Mouse (Mus musculus) natural killer cell, adult 2 months (primary cell): Measurements from ENCODE around the gene Bmpr1a.
A peak's percentile ranks its signal among the peaks of the same experiment; 100 is the strongest.
"Not testable (repeated sequence)": the region's sequence is repeated elsewhere in the genome, so short reads cannot be mapped to it uniquely, and the experiment has no call there.

ENCODE experiments used
- DNase-seq, 2 experiments: peaks; one replicate each; pipeline ENCODE4 v3.0.0; 2022; ENCODE audit warnings: low spot score in 2 of 2

Bmpr1a gene

GRCm38 (mm10) chr14:34393295-34393694, 109.8 kb downstream of the Bmpr1a start:
- DNase-seq: no peak

- DNase-seq: no peak
Measured at GRCm38 (mm10) chr14:34382921-34383704, 120.0 kb downstream of the Bmpr1a start.

- no peak for DNase-seq
Measured at GRCm38 (mm10) chr14:34378560-34379331, 124.4 kb downstream of the Bmpr1a start.

GRCm38 (mm10) chr14:34377121-34377520, 126.0 kb downstream of the Bmpr1a start:
- DNase-seq: no peak

DNA sequence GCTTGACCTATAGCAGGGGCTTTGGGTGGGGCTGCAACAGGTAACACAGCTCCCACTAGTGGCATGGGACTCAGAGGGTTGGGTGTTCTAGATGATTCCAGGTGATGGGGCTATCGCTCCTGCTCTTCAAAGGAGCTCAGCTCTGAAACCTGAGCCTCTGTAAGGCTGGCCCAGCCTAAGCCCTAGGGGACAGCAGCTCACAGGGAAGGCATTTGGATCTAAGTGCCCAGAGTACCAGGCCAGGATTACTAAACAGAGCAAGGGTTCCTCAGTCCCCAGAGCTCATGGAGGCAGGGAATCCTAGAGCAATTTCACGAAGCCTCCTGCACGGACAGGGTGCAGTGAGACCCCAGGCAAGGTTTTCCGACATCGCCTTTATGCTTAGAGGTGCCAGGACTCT, 127.2 kb downstream of the Bmpr1a start:
- DNase-seq: no peak

DNA sequence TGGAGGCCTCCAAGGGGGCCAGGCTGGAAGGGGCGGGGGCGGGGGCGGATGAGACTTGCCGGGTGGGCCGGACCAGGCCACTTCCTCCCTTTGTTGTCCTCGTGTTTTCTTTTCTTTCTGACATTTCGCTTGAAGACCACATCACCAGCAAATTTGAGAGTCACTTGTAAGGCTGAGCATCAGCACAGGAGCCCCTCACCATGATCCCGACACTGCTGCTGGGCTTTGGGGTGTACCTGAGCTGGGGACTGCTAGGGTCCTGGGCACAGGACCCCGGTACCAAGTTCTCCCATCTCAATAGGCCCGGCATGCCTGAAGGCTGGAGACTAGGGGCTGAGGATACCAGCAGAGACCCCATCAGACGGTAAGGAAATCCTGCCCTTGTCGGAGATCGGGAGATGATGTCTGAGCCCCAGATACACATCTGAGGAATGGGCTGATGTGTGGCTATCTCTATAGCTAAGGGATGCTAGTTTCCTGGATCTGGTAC, 127.7 kb downstream of the Bmpr1a start, which contains the start of gene Mmrn2:
Mmrn2 (plus strand) TSS at position 51 of the 490 bp plus-strand sequence.
- no peak for DNase-seq

GRCm38 (mm10) chr14:34374577-34374976, 128.6 kb downstream of the Bmpr1a start, which contains the start of gene Sncg:
Gene Sncg (minus strand): TSS chr14:34374789.
- no peak for DNase-seq

DNA sequence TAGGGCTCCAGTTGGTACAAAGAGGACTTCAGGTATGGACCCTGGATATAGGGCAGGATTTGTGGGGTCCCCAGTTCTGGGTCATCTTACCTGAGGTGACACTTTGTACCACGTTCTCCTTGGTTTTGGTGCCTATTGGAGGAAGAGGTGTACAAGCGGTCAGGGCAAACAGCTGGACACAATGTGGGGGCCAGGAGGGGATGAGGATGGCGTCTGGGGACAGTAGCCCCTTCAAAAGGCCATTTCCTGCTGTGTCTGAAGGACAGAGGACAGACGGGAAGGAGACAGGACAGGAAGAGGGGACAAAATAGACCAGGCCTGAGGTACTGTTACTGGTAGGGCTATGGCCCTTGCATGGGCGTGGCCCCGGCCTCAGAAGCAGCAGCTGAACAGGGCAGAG, 129.6 kb downstream of the Bmpr1a start:
- no peak for DNase-seq

DNA sequence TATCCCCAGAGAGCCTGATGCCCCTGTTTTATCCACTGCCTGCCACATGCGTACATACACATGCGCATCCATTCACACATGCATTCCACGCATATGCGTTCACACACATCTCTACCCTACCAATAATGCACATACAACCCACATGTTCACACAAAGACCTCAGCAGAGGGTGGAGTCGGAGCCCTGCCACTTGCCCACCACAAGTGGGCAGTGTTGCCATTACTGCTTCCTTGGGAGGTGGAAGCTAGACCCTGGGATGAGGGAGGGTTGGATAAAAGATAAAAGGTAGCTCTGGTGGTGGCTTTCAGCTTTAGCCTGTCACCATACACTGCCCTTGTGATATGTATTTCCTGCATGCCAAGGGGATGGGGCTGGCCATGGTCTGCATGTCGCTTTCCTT, 130.5 kb downstream of the Bmpr1a start:
- no peak for DNase-seq

GRCm38 (mm10) chr14:34371763-34372162, 131.4 kb downstream of the Bmpr1a start:
- no peak for DNase-seq

DNA sequence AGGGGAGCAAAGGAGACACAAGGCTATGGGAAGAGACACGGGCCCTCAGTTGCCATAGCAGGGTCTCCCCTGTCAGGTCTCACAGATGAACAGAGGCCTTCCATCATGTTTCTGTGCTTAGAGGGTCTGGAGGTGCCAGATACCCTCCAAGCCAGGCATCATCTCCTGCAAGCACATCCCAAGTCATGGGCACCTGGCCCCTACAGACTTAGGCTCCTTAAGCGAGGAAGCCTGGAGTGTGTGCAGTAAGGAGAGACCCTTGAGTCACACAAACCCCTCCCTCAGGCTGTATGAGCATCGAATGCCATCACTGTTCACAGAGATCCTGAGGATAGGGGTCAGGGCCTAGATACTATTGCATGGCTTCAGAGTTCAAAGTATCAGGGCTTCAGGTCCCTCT, 132.2 kb downstream of the Bmpr1a start:
- no peak for DNase-seq

DNA sequence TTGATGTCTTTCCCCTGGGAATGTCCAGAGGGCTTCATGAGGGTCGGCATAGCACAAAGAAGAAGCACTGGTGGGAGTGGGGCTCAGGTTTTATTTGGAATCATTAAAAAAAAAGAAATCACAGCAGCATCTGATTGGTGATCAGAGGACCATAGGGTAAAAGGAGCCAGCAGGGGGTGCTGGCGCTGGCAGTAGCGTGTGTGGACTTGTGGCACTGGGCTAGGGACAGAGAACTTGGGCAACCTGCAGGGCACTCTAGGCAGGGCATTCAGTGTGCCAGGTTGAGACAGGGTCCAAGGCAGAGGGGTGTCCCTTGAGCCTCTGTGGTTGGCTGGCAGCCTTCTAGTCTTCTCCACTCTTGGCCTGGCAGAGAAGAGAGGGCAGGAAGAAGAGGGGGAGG, 132.9 kb downstream of the Bmpr1a start:
- DNase-seq: no peak

DNA sequence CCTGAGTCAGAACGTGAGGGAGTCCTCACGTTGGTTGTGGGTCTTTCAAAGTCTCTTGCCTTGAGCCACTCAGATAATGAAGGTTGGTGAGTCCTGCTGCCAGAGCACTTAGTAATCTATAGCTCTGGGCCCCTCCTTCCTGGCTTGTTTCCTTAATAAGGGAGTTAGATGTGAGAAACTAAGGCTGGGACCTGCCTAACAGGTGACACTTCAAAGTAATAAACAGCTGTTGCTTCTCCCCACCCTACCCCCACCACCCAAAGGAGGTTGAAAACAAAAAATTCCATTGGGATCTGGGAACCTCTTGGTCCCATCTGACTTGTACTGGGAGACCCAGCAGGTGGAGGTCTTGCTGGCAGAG, 138.0 kb downstream of the Bmpr1a start:
- DNase-seq: no peak

- not testable (repeated sequence) for DNase-seq
Measured at GRCm38 (mm10) chr14:34364254-34365146, 138.6 kb downstream of the Bmpr1a start.

- DNase-seq: peak; percentile 53 to 54
Measured at GRCm38 (mm10) chr14:34363490-34364253, 139.5 kb downstream of the Bmpr1a start.

DNA sequence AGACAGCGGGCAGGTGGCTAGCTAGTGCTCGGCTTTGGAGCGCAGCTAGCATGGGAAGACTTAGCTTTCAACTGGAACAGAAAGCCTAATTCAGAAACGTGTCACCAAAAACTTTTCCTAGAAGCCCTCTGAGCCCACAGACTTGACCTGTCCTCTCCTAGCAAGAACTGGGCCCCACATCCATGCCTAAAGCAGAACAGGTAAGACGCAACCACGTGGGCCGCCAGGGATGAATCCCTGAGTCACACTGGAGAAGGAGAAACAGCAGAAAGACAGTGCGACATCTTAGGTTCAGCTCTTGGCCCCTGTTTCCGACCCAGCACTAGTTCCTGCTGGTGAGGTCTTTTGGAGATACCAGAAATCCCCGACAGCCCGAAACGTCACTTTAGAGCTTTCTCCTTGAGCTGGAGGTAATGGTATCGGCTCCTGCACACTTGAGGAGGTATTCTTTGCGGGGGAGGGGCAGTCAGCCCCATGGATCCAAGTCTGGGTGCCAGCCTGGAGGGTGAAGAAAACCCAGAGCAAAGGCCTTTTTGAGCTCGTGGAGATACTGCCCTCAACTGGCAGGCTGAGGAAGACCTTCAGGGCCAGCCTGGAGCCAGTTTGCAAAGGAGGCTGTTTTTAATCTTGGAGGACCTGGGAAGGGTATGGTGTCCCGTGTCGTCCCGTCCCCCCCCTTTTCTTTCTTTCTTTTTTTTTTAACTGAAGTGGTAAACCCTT, 140.3 kb downstream of the Bmpr1a start:
- peak; percentile 15 to 43 for DNase-seq

GRCm38 (mm10) chr14:34362135-34362534, 141.0 kb downstream of the Bmpr1a start:
- DNase-seq: no peak
